Mouse (Mus musculus) brain, embryonic 18.5 days (tissue): ENCODE data around the gene Togaram1.

Source experiments
- DNase-seq: peaks from one replicate; pipeline ENCODE4 v3.0.0-alpha.2; 2012; ENCODE audit warnings: low read depth, low spot score

The Togaram1 gene

DNA sequence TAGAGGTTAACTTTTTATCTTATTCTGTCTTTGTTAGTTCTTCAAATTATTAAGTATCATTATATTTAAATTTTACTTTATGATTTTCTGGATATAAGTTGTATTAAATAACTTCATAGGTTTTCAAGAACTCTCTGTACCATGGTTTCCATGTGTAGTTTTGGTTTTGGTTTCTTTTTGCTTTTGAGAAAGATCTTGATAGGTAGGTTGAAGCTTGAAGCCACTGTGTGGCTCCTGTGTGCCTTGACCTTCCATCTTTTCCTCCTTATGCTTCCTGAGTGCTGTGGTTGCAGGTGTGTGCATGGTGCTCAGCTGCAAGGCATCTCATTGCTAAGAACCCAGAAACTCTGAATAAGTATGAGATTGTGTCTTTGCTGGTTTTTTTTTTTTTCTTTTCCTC, 83.2 kb downstream of the Togaram1 start:
- DNase-seq = no peak

DNA sequence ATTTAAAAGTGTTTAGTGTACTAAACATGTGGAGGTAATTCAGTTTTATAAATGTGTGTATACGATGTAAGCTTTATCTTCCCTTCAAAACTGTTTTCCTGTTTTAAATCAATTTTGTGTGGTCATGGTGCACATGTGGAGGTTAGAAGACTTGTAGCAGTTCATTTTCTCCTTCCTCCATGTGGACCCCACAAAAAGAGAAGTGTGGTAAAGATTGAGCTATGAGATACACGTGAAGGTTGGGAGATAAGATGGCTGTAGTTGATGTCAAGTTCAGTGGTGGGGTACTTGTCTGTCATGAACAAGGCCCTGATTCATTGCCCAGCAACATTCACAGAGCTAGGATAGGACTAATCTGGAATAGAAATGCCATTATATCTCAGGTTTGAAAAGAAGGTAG, 92.6 kb downstream of the Togaram1 start:
- no peak for DNase-seq

DNA sequence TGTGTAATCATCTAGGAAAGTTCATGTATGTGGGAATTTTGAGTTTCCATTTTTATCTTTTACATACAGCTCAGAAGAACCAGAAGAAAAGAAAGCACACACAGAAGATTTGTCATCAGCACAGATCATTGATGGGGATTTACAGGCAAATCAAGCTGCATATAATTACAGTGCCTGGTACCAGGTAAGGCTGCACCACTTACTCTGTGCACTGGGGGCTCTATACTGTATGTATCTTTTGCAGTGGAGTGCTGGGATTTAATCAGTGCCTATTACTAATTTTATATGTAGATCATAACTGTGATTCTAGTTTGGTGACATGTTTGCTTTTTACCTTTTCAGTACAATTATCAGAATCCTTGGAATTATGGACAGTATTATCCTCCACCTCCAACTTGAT, 95.5 kb downstream of the Togaram1 start:
- DNase-seq = no peak

DNA sequence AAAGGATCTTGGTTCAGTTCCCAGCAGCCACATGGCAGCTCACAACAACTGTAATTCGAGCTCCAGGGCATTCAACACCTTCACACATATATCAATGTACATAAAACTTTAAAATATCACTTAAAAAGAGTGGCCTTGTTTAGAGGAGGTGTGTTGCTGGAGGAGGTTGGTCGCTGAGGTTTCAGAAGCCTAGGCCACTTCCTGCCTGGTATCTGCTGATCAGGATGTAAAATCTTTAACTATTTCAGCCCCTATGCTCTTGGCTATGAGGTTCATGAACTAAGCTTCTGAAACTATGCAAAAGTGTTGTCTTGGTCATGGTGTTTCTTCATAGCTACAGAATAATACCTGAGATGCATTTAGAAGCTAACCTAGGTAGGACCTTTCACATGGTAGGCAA, 99.6 kb downstream of the Togaram1 start:
- DNase-seq = no peak

DNA sequence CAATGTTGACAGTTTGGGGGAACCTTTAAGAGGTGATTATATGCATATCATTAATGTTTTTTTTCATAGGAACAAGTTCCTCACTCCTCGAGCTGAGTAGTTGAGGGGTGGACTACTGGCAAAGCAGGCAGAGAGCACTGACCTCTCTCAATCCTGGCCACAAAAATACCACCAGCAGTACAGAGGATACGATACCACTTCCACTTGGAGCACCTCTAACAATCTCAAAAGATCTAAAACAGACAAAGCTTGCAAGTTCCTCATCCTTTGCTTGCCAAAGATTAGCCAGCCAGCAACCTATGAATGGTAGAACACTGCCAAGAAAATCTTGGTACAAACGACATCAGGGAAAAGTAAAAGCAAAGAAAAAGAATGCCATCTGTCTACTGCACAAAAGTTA, 100.6 kb downstream of the Togaram1 start:
- DNase-seq = no peak

DNA sequence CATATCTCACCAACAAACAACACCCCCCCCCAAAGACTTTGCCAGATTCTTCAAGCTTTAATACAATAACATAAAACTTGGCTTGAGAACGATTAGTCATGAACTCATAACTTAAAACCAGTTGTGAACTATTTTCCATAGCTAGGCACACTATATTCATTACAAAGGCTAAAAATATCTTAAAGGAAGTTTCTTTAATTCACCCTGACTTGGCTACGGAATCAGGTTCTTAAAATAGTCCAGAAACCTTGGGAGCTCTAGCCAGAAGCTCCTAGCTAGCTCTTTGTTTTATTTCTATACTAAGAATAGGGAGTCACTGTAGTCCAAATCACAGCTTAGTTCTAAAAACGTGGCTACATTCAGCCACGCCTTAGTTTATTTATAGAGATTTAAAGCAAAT, 102.8 kb downstream of the Togaram1 start:
- no peak for DNase-seq
